Mouse (Mus musculus): ENCODE results near the gene Lpgat1.

The Lpgat1 gene

GRCm38 (mm10) chr1:191736425-191736824 lies 18.8 kb downstream of the Lpgat1 start:
- no peak for DNase-seq

GRCm38 (mm10) chr1:191737871-191738270 lies 20.2 kb downstream of the Lpgat1 start:
- DNase-seq = no peak

GRCm38 (mm10) chr1:191738726-191739125 lies 21.1 kb downstream of the Lpgat1 start:
- peak in 1 of 2 experiments; percentile 13 for DNase-seq

GRCm38 (mm10) chr1:191740587-191741361 lies 23.1 kb downstream of the Lpgat1 start:
- DNase-seq = no peak

- no peak for DNase-seq
Measured at GRCm38 (mm10) chr1:191741635-191742034, 24.0 kb downstream of the Lpgat1 start.

GRCm38 (mm10) chr1:191748431-191748830 lies 30.8 kb downstream of the Lpgat1 start:
- no peak for DNase-seq

GRCm38 (mm10) chr1:191756520-191757199 lies 39.0 kb downstream of the Lpgat1 start:
- DNase-seq = no peak

GRCm38 (mm10) chr1:191774106-191774505 lies 56.5 kb downstream of the Lpgat1 start:
- no peak for DNase-seq

- DNase-seq = no peak
Measured at GRCm38 (mm10) chr1:191775116-191775515, 57.5 kb downstream of the Lpgat1 start.

GRCm38 (mm10) chr1:191777521-191777920 lies 59.9 kb downstream of the Lpgat1 start:
- no peak for DNase-seq

- no peak for DNase-seq
Measured at GRCm38 (mm10) chr1:191780470-191780869, 62.8 kb downstream of the Lpgat1 start.

GRCm38 (mm10) chr1:191785108-191785507 lies 67.5 kb downstream of the Lpgat1 start:
- no peak for DNase-seq

- DNase-seq = no peak
Measured at GRCm38 (mm10) chr1:191786255-191786654, 68.6 kb downstream of the Lpgat1 start.

GRCm38 (mm10) chr1:191787379-191787778 lies 69.7 kb downstream of the Lpgat1 start:
- DNase-seq = no peak

GRCm38 (mm10) chr1:191792991-191793390 lies 75.4 kb downstream of the Lpgat1 start:
- peak in 1 of 2 experiments; percentile 32 for DNase-seq

- DNase-seq = peak; percentile 29 to 46
Measured at GRCm38 (mm10) chr1:191793888-191794532, 76.4 kb downstream of the Lpgat1 start.

GRCm38 (mm10) chr1:191796238-191796896 lies 78.7 kb downstream of the Lpgat1 start:
- no peak for DNase-seq

GRCm38 (mm10) chr1:191802093-191802819 lies 84.6 kb downstream of the Lpgat1 start:
- DNase-seq = no peak

- DNase-seq = no peak
Measured at GRCm38 (mm10) chr1:191802820-191803655, 85.4 kb downstream of the Lpgat1 start.

GRCm38 (mm10) chr1:191804747-191805146 lies 87.1 kb downstream of the Lpgat1 start:
- DNase-seq = no peak

GRCm38 (mm10) chr1:191805788-191806187 lies 88.2 kb downstream of the Lpgat1 start:
- no peak for DNase-seq

Measured in kidney, postnatal 4 days (tissue).